Mouse (Mus musculus) stomach, embryonic 16.5 days (tissue): Measurements from ENCODE around the gene Masp2. TPM values are rescaled to one million over a fixed set of nuclear protein-coding genes. Genes with fewer than 3 reads are reported as not detected.
A peak's percentile ranks its signal among the peaks of the same experiment; 100 is the strongest.

ENCODE experiments used
- ATAC-seq: fragments of 200-750 bp; cut with Nextera tagmentation; 2 replicates; pipeline ENCODE4 v1.8.0; 2017; ENCODE audit warnings: moderate number of reproducible peaks, moderate TSS enrichment; ENCODE audit not compliant: insufficient read depth, low FRiP score
- H3K27ac ChIP-seq: fragments of 300-500 bp; sonication (generic); 2 replicates; pipeline ENCODE4 v1.5.1; 2014; ENCODE audit warnings: low read length
- H3K27me3 ChIP-seq: fragments of 300-500 bp; sonication (generic); 2 replicates; pipeline ENCODE4 v1.6.1; 2014; ENCODE audit warnings: low read length, control low read depth, mixed read lengths; ENCODE audit not compliant: control insufficient read depth, insufficient read depth
- H3K36me3 ChIP-seq: fragments of 300-500 bp; sonication (generic); 2 replicates; pipeline ENCODE4 v1.6.1; 2014; ENCODE audit warnings: low read length; ENCODE audit not compliant: control insufficient read depth, insufficient read depth
- H3K4me1 ChIP-seq: fragments of 300-500 bp; sonication (generic); 2 replicates; pipeline ENCODE4 v1.6.1; 2014; ENCODE audit warnings: low read length, control low read depth, mixed read lengths; ENCODE audit not compliant: control insufficient read depth, insufficient read depth
- H3K4me2 ChIP-seq: fragments of 300-500 bp; sonication (generic); 2 replicates; pipeline ENCODE4 v1.6.1; 2014; ENCODE audit warnings: low read depth, low read length, mixed read lengths
- H3K4me3 ChIP-seq: fragments of 300-500 bp; sonication (generic); replicated peaks from 2 replicates; pipeline ENCODE4 v1.5.1; 2014; ENCODE audit warnings: mild to moderate bottlenecking, low read length
- H3K9ac ChIP-seq: fragments of 300-500 bp; sonication (generic); 2 replicates; pipeline ENCODE4 v1.6.1; 2014; ENCODE audit warnings: low read length
- H3K9me3 ChIP-seq: fragments of 300-500 bp; sonication (generic); replicated peaks from 2 replicates; pipeline ENCODE4 v1.6.1; 2016; ENCODE audit warnings: low read length, control low read depth; ENCODE audit not compliant: control insufficient read depth
- WGBS: fragments of 180-500 bp; shearing (Covaris S2); extraction: QIAGEN DNeasy Blood & Tissue Kit; methylation state at CpG from one replicate; pipeline ENCODE4 v1.1.7; 2014; 5-methylcytosine and 5-hydroxymethylcytosine counted together
- polyA plus RNA-seq: library from polyadenylated mRNA; unstranded; fragments of >200 nt; fragmentation: Nextera tagmentation; extraction: Ambion mirVana; gene quantifications from 2 replicates; pipeline ENCODE4 v1.2.1, GENCODE M21; 2015

Gene Masp2
- polyA plus RNA-seq, 1 experiment from 2014 or later: 1.8 TPM

- no peak overlapping the region for H3K9ac ChIP-seq
- no peak overlapping the region for H3K4me3 ChIP-seq
- H3K36me3 ChIP-seq: peaks cover 40% of the 10 kb centered on the region
- H3K27me3 ChIP-seq: no peaks in the 10 kb centered on the region
- H3K9me3 ChIP-seq: no peaks in the 10 kb centered on the region; the same call in 1 of the 2 replicates
- no peak overlapping the region for H3K4me2 ChIP-seq
- 94% methylated on average over 11 of the region's 11 CpGs for WGBS
- H3K27ac ChIP-seq: no peak overlapping the region
- H3K4me1 ChIP-seq: peaks cover 10% of the 10 kb centered on the region; the same call in 1 of the 2 replicates
- ATAC-seq: no peak
Measured at GRCm38 (mm10) chr4:148593996-148594395, 8.4 kb upstream of the Masp2 start.

GRCm38 (mm10) chr4:148595916-148596315, 6.4 kb upstream of the Masp2 start:
- Histone ChIP-seq H3K4me1 (0 out of 2 replicates have a peak, but pooled peaks cover 10% of the 10 kb centered on the region), H3K4me2 (no peak overlapping the region), H3K36me3 (peaks cover 40% of the 10 kb centered on the region), H3K27ac (no peak overlapping the region), H3K27me3 (no peaks in the 10 kb centered on the region), H3K4me3 (no peak overlapping the region), H3K9me3 (no peaks in the 10 kb centered on the region; the same call in 1 of the 2 replicates), H3K9ac (no peak overlapping the region)
- ATAC-seq: no peak
- 86% methylated on average over 6 of the region's 6 CpGs for WGBS

- Histone ChIP-seq H3K9ac (no peak overlapping the region), H3K4me2 (no peak overlapping the region), H3K4me3 (no peak overlapping the region), H3K36me3 (peaks cover 40% of the 10 kb centered on the region), H3K4me1 (0 out of 2 replicates have a peak, but pooled peaks cover 10% of the 10 kb centered on the region), H3K27ac (no peak overlapping the region), H3K9me3 (no peaks in the 10 kb centered on the region; the same call in 1 of the 2 replicates), H3K27me3 (no peaks in the 10 kb centered on the region)
- ATAC-seq: no peak
- 95% methylated on average over 3 of the region's 3 CpGs for WGBS
Measured at GRCm38 (mm10) chr4:148596731-148597130, 5.6 kb upstream of the Masp2 start.

GRCm38 (mm10) chr4:148598826-148599225, 3.5 kb upstream of the Masp2 start:
- H3K27me3 ChIP-seq: no peaks in the 10 kb centered on the region
- H3K36me3 ChIP-seq: peaks cover 37% of the 10 kb centered on the region
- no peak overlapping the region for H3K4me2 ChIP-seq
- H3K9ac ChIP-seq: no peak overlapping the region
- WGBS: 93% methylated on average over 12 of the region's 12 CpGs
- no peaks in the 10 kb centered on the region; the same call in 1 of the 2 replicates for H3K9me3 ChIP-seq
- no peaks in the 10 kb centered on the region for H3K4me1 ChIP-seq
- no peak for ATAC-seq
- no peak overlapping the region for H3K27ac ChIP-seq
- no peak overlapping the region for H3K4me3 ChIP-seq

GRCm38 (mm10) chr4:148600316-148600715, 2.0 kb upstream of the Masp2 start:
- H3K27ac ChIP-seq: no peak overlapping the region
- H3K9me3 ChIP-seq: no peaks in the 10 kb centered on the region; the same call in 1 of the 2 replicates
- WGBS: 85% methylated on average over 4 of the region's 4 CpGs
- H3K4me2 ChIP-seq: no peak overlapping the region
- H3K27me3 ChIP-seq: no peaks in the 10 kb centered on the region
- no peak for ATAC-seq
- H3K4me1 ChIP-seq: no peaks in the 10 kb centered on the region
- H3K36me3 ChIP-seq: peaks cover 25% of the 10 kb centered on the region
- H3K9ac ChIP-seq: no peak overlapping the region
- no peak overlapping the region for H3K4me3 ChIP-seq

DNA sequence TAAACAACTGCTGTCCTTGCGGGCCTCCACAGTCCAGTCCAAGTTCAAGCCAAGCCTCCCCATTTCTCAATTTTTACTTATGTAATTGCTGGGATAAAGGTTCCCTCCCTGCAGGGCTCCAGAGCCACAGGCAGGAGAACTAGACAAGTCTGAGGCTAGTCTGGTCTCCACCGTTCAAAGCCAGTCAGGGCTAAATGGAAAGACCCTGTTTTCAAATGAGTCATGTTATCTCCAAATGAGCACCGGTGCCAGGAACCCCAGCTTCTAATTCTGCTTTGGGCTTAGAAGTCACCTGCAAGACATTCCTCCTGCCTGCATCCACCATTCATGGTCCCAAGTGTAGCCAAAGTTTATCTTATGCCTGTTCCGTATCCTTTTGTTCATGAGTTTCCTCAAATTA, 483 bp upstream of the Masp2 start:
- H3K4me3 ChIP-seq: no peak overlapping the region
- no peak overlapping the region for H3K4me2 ChIP-seq
- ATAC-seq: no peak
- H3K27ac ChIP-seq: no peak overlapping the region
- 69% methylated on average over 4 of the region's 4 CpGs for WGBS
- H3K9ac ChIP-seq: no peak overlapping the region
- peaks cover 12% of the 10 kb centered on the region; the same call in 1 of the 2 replicates for H3K36me3 ChIP-seq
- no peaks in the 10 kb centered on the region; the same call in 1 of the 2 replicates for H3K9me3 ChIP-seq
- no peaks in the 10 kb centered on the region for H3K27me3 ChIP-seq
- no peaks in the 10 kb centered on the region for H3K4me1 ChIP-seq

DNA sequence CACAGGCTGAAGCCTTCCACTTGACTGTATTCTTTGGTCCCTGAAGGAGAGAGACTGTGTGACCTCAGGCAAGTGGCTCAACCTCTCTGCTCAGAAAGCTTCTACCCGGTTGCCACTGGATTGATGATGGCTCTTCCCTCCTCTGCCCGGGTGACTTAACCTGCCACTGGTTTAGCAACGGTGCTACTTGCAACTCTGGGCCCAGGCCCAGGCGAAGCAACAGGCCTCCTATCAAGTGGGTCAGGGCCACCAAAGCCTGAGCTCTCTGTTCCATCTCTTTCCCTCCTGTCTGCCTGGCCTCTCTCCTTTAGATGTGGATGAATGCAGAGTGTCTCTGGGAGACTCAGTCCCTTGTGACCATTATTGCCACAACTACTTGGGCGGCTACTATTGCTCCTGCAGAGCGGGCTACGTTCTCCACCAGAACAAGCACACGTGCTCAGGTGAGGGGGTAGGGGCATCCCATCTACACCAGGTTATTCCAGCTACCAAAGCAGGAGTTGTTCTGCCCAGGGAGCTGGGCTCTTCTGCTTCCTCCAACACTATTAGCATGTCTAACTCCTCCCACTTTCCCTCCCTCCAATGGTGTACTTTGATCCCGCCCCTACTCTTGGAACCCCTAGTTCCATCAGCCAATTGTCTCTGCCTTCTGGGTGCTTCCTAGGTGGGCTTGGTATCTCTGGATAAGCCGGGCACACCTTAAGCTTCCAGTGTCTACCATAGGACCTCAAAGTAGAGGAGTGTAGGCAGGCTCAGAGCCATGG, 1.2 kb downstream of the Masp2 start:
- H3K36me3 ChIP-seq: peaks cover 4% of the 10 kb centered on the region; the same call in 1 of the 2 replicates
- no peak overlapping the region for H3K4me2 ChIP-seq
- no peaks in the 10 kb centered on the region for H3K4me1 ChIP-seq
- WGBS: 68% methylated on average over 10 of the region's 10 CpGs
- peak; percentile 22; the same call in 1 of the 2 replicates for ATAC-seq
- H3K27ac ChIP-seq: peak overlapping the region; percentile 58; the same call in 1 of the 2 replicates
- H3K9ac ChIP-seq: no peak overlapping the region
- no peak overlapping the region for H3K4me3 ChIP-seq
- H3K9me3 ChIP-seq: no peaks in the 10 kb centered on the region; the same call in 1 of the 2 replicates
- H3K27me3 ChIP-seq: no peaks in the 10 kb centered on the region

DNA sequence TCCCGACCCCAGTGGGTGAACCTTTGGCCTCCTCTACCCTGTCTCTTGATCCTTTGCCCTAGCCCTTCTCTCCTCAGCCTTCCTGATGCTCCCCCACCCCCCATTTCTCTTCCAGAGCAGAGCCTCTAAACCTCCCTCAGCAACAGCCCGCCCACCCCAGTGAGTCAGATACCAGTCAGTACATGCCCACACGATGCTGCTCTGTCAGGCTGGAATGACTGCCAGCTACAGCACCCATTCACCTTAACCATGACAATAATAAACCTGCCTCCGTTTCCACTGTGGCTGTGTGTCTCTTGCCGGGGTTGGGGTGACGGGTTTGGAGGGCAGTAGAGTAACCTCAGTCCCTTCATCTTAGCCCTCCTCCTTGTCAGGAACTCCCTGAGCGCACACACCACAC, 1.8 kb downstream of the Masp2 start:
- Histone ChIP-seq H3K27ac (peak overlapping the region; percentile 58; the same call in 1 of the 2 replicates), H3K4me2 (no peak overlapping the region), H3K36me3 (no peaks in the 10 kb centered on the region), H3K4me3 (no peak overlapping the region), H3K9ac (no peak overlapping the region), H3K4me1 (no peaks in the 10 kb centered on the region), H3K27me3 (no peaks in the 10 kb centered on the region), H3K9me3 (no peaks in the 10 kb centered on the region; the same call in 1 of the 2 replicates)
- WGBS: 69% methylated on average over 7 of the region's 7 CpGs
- ATAC-seq: peak; percentile 23; the same call in 1 of the 2 replicates

DNA sequence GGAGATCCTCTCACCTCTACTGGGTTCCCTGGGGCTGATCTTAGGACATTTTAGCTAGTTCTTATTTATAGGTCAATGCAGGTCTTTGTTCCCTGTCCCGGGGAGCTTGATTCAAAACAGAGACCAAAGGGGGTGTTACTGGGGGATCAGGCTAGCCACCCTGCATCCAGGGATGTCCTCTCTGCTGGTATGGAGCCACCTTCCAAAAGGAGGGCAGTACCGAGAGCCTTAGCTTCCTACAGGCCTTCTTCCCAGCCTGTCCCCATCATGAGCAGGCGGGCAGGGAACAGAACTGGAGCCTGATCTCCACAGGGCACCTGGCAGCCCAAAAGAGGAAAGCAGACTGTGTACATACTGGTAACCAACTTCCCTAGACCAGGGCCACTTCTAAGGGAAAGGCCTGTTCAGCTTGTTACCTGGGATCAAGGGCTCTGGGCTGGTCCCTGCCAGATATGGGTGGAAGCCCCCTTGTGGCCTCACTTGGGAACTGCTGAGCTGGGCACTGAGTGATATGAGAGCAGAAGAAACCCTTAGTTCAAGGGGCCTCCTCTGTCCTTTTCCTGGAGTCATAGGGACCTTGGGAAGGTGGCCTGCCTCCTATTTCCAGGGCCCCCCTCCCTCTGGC, 2.3 kb downstream of the Masp2 start:
- 89% methylated on average over 3 of the region's 3 CpGs for WGBS
- Histone ChIP-seq H3K4me3 (no peak overlapping the region), H3K4me2 (no peak overlapping the region), H3K4me1 (no peaks in the 10 kb centered on the region), H3K9me3 (no peaks in the 10 kb centered on the region), H3K27ac (no peak overlapping the region), H3K36me3 (no peaks in the 10 kb centered on the region), H3K9ac (no peak overlapping the region), H3K27me3 (no peaks in the 10 kb centered on the region)
- peak; percentile 59; the same call in 1 of the 2 replicates for ATAC-seq
